Comparison of ENCODE assay signal across 15 mouse cellular contexts in the genomic region with DNA sequence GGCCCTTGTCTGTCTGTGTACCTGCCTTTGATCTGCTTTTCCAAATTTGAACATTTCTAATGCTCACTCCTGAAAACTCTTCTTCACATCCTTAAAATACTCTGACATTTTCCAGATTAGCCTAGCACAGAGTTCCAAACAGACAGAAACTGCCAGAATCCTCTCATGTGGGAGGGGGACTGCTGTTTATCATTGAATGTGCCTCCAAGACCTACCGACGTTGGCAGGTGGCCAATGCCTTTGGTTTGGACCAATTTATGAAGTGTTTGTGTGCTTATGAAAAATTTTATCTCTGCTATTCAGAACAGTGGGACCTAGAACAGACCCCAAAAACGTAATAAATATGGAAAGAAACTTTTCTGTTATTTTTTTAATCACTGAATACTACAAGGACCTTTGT.
DNase-seq lines count a peak whose midpoint lies in the region; ATAC-seq and TF ChIP-seq lines count a peak whose summit lies in the region.
"Had no signal": no experiment of that assay in that cellular context is flagged by ENCODE, and none has a peak within 500 bp of the region (broad histone marks: within the 10 kb centered on the region; RNA-seq: fewer than 3 reads in every experiment).

No protein-coding gene starts in this region.

- H3K4me3 ChIP-seq in heart, adult 2 months, result no peak overlapping the region
- no peak overlapping the region for H3K4me3 ChIP-seq in lung, embryonic 14.5 days (ENCODE audit: low read depth, low read length)
- no peak overlapping the region for H3K4me3 ChIP-seq in hindbrain, embryonic 11.5 days (ENCODE audit: low read depth, low read length)
- H3K4me3 ChIP-seq: midbrain, embryonic 10.5 days; neural tube, embryonic 12.5 days had no signal

- peaks cover 4% of the 10 kb centered on the region; the same call in 1 of the 2 replicates for H3K79me2 ChIP-seq in heart, adult 2 months (replicated peaks; ENCODE audit: control insufficient read depth, insufficient read depth, low read length)

- 26% methylated on average over 3 of the region's 3 CpGs for WGBS in heart, adult 2 months
- 31% methylated on average over 3 of the region's 3 CpGs for WGBS in lung, embryonic 14.5 days
- 84% methylated on average over 3 of the region's 3 CpGs for WGBS in hindbrain, embryonic 11.5 days

- H3K9me3 ChIP-seq in lung, embryonic 14.5 days (ENCODE audit: low read depth, low read length), result no peaks in the 10 kb centered on the region
- H3K9me3 ChIP-seq in hindbrain, embryonic 11.5 days (ENCODE audit: control insufficient read depth, low read length), result no peaks in the 10 kb centered on the region
- H3K9me3 ChIP-seq: midbrain, embryonic 10.5 days; neural tube, embryonic 12.5 days had no signal

- H3K27ac ChIP-seq in heart, adult 2 months, result peak overlapping the region; percentile 10; the same call in 1 of the 2 replicates
- no peak overlapping the region for H3K27ac ChIP-seq in lung, embryonic 14.5 days (ENCODE audit: low read depth)
- H3K27ac ChIP-seq in hindbrain, embryonic 11.5 days (ENCODE audit: low read depth, low read length), result no peak overlapping the region
- H3K27ac ChIP-seq: kidney, postnatal 0 days; midbrain, embryonic 10.5 days; neural tube, embryonic 12.5 days had no signal

- H3K9ac ChIP-seq in heart, adult 2 months (ENCODE audit: low read depth, low read length), result no peak overlapping the region
- H3K9ac ChIP-seq in lung, embryonic 14.5 days, result no peak overlapping the region
- H3K9ac ChIP-seq in hindbrain, embryonic 11.5 days (ENCODE audit: low read depth, low read length), result no peak overlapping the region
- H3K9ac ChIP-seq: neural tube, embryonic 12.5 days had no signal

- no peaks in the 10 kb centered on the region for H3K27me3 ChIP-seq in heart, adult 2 months (ENCODE audit: control insufficient read depth, insufficient read depth, low read length)
- H3K27me3 ChIP-seq in lung, embryonic 14.5 days (ENCODE audit: insufficient read depth, low read length), result no peaks in the 10 kb centered on the region
- H3K27me3 ChIP-seq in hindbrain, embryonic 11.5 days (ENCODE audit: control insufficient read depth, insufficient read depth, low read length), result no peaks in the 10 kb centered on the region
- H3K27me3 ChIP-seq: CH12.LX; neural tube, embryonic 12.5 days had no signal

- no peak for DNase-seq in heart, adult 2 months
- DNase-seq in heart, adult 9 months (ENCODE audit: low spot score in 2 of 2), result no peak
- DNase-seq in lung, embryonic 14.5 days, result peak; percentile 82
- no peak for DNase-seq in lung, postnatal 4 days
- peak; percentile 61 for DNase-seq in brain, embryonic 14.5 days (ENCODE audit: low read depth)
- peak; percentile 80 for DNase-seq in layer of hippocampus, adult 9-11 months
- DNase-seq in hindbrain, embryonic 11.5 days (ENCODE audit: low spot score), result no peak
- DNase-seq: adrenal gland, postnatal 14 days; cerebellum, adult 18-20 months; right cerebral cortex, postnatal 4 days; thymus, postnatal 4 days had no signal

- no peak overlapping the region for H3K4me2 ChIP-seq in lung, embryonic 14.5 days
- H3K4me2 ChIP-seq in hindbrain, embryonic 11.5 days (replicated peaks; ENCODE audit: low read depth, low read length), result no peak overlapping the region
- H3K4me2 ChIP-seq: neural tube, embryonic 12.5 days had no signal

- no peak for TF ChIP-seq POLR2A in heart, adult 2 months (IDR thresholded peaks at IDR 0.05; ENCODE audit: insufficient read depth, low read depth, low read length)
- no peak for TF ChIP-seq POLR2A in brain, embryonic 14.5 days (IDR thresholded peaks at IDR 0.05; ENCODE audit: borderline replicate concordance, extremely low read depth, insufficient read depth, insufficient read length, poor library complexity, severe bottlenecking)

- intact Hi-C loops in heart, adult 2 months (cut with DNase I), result no loop called here

- peak; percentile 38; the same call in 1 of the 2 replicates for ATAC-seq in lung, embryonic 14.5 days (ENCODE audit: insufficient read depth)
- ATAC-seq in hindbrain, embryonic 11.5 days (ENCODE audit: low FRiP score), result no peak

- peaks cover 32% of the 10 kb centered on the region for H3K36me3 ChIP-seq in heart, adult 2 months (ENCODE audit: control insufficient read depth, insufficient read depth, low read length)
- H3K36me3 ChIP-seq in lung, embryonic 14.5 days (ENCODE audit: insufficient read depth), result no peaks in the 10 kb centered on the region
- H3K36me3 ChIP-seq in hindbrain, embryonic 11.5 days (ENCODE audit: control insufficient read depth, insufficient read depth, low read length), result no peaks in the 10 kb centered on the region
- H3K36me3 ChIP-seq: midbrain, embryonic 10.5 days; neural tube, embryonic 12.5 days had no signal

- no peak for TF ChIP-seq CTCF in heart, adult 2 months (IDR thresholded peaks at IDR 0.05)
- no peak for TF ChIP-seq CTCF in lung, embryonic 14.5 days (IDR thresholded peaks at IDR 0.05; ENCODE audit: low read depth)
- TF ChIP-seq CTCF in brain, embryonic 14.5 days (IDR thresholded peaks at IDR 0.05; ENCODE audit: borderline replicate concordance, extremely low read depth, insufficient read depth, insufficient read length), result no peak

- H3K4me1 ChIP-seq in heart, adult 2 months (ENCODE audit: control insufficient read depth, insufficient read depth, low read length), result peaks cover 23% of the 10 kb centered on the region
- peaks cover 13% of the 10 kb centered on the region for H3K4me1 ChIP-seq in lung, embryonic 14.5 days (ENCODE audit: insufficient read depth)
- 0 out of 2 replicates have a peak, but pooled peaks cover 2% of the 10 kb centered on the region for H3K4me1 ChIP-seq in hindbrain, embryonic 11.5 days (replicated peaks; ENCODE audit: control insufficient read depth, insufficient read depth, low read length)

- no peak for TF ChIP-seq EP300 in heart, adult 2 months (IDR thresholded peaks at IDR 0.05; ENCODE audit: insufficient read depth, low read depth, low read length)

Comparison
In these comparisons a context has a peak if more than half of its experiments do, and no peak if none do; other contexts are left out.
1. DNase-seq: peak in lung, embryonic 14.5 days (single experiment), brain, embryonic 14.5 days (single experiment) and layer of hippocampus, adult 9-11 months (single experiment); none in heart, adult 2 months (0 of 2), heart, adult 9 months (0 of 2), lung, postnatal 4 days (0 of 2) and hindbrain, embryonic 11.5 days (single experiment).